Mouse (Mus musculus) thymus, postnatal 25 days (tissue): ENCODE data around the gene Gpr176.

Experiments used
- DNase-seq: peaks from one replicate; pipeline ENCODE4 v3.0.0; 2022

Gpr176 gene

GRCm38 (mm10) chr2:118228486-118229079 lies 144.6 kb downstream of the Gpr176 start:
- no peak for DNase-seq
